Mouse (Mus musculus): ENCODE measurements around the gene Sez6.

DNA sequence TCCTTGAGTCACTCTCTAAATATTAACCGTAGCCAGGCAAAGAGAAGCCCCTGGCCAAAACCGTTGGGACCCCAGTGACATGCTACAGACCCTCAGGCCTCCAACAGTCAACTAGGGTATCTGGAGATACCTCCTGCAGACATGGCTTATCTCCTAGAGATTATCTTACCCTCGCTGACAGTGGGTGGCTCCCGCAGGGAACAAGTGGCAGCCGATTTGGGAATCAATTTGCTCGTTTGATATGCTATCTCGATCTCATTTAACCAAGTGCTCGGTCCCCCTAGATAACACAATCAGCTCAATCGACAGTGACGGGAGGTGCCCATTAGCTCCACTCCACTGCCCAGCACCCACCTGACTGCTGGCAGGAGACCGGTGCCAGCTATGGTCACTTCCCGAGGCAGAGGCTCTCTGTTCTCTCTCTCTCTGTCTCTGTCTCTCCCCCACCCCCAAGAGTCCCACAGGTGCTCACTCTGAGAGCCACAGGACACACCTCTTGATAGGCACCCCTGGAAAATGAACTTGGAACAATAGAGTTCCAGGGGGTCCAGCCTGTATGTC lies 19.6 kb downstream of the Sez6 start:
- no peak for TF ChIP-seq CTCF (IDR thresholded peaks at IDR 0.05; ENCODE audit: extremely low read depth, insufficient read length, insufficient replicate concordance, low read depth, low read length)
- TF ChIP-seq POLR2A (IDR thresholded peaks at IDR 0.05; ENCODE audit: low read depth, low read length): no peak

Measured in small intestine, adult 2 months (tissue).